Mouse (Mus musculus): Measurements from ENCODE around the gene Gnpat.
A peak's percentile ranks its signal among the peaks of the same experiment; 100 is the strongest.

Gene Gnpat

GRCm38 (mm10) chr8:124898251-124898905 lies 35.5 kb downstream of the Gnpat start:
- peak; percentile 12 to 13 for DNase-seq (ENCODE audit: low spot score in 2 of 2)

- DNase-seq (ENCODE audit: low spot score in 2 of 2): no peak
Observed at GRCm38 (mm10) chr8:124903198-124903597, 40.4 kb downstream of the Gnpat start.

DNA sequence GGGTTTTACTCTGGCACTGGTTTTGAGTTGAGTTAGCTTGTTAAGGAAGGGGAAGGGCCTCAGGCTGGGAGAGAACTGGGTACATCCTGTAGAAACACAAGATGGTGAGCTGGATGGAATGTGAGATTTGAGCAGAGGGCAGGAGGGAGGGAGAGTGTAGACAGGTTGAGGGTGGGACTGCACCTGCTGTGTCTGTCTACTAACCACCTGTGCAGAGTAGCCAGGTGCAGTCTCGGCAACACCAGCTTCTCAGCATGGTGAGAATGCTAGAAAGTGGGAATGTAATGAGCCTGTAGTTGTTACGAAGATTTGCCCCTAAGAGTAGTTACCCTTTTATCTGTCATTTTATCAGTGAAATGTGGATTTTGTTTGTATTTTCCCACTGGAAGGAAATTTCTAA lies 42.6 kb downstream of the Gnpat start:
- no peak for DNase-seq (ENCODE audit: low spot score in 2 of 2)

GRCm38 (mm10) chr8:124909936-124910335 lies 47.1 kb downstream of the Gnpat start:
- DNase-seq (ENCODE audit: low spot score in 2 of 2): no peak

- no peak for DNase-seq (ENCODE audit: low spot score in 2 of 2)
Observed at GRCm38 (mm10) chr8:124910349-124910748, 47.5 kb downstream of the Gnpat start.

DNA sequence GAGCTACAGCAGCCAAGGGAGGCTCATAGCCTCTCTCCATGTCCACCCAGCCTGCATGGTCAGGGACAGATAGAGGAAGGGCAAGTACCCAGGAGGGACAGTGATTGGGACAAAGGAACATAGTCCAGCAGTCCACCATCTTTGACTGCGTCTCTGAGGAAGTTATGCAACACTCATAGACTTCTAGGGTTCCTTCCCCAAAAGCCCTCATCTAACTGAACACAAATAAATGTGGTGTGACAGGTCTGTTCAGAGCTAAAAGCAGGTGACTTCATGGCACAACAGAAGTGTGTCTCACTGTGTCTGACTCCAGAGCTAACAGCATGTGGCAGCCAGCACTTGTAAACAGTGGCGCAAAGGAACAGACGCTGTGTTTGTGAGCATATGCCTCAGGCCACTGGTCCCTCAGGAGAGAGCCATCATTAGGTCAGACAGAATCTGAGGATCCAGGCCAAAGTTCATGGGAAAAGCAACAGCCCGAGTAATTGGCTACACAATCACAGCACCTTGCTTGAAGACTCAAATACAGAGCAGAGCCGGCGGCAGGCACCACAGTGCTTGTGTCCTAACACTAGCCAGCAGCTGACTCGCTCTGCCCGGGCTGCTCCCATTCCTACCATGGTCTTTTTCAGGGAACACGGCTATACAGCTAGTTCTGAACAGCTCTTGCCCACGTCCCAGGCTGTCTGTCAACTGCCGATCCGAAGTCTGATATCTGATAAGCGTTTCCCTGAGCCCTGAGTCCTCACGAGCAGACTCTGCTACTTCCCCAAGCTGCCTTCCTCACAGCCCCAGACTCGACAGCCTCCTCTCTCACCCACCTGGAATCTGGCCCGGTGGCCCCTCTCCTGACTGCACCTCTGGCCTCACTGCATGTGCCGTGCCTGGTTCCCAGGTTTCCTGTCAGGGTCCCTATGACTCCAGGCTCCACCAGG lies 49.4 kb downstream of the Gnpat start:
- DNase-seq (ENCODE audit: low spot score in 2 of 2): no peak

DNA sequence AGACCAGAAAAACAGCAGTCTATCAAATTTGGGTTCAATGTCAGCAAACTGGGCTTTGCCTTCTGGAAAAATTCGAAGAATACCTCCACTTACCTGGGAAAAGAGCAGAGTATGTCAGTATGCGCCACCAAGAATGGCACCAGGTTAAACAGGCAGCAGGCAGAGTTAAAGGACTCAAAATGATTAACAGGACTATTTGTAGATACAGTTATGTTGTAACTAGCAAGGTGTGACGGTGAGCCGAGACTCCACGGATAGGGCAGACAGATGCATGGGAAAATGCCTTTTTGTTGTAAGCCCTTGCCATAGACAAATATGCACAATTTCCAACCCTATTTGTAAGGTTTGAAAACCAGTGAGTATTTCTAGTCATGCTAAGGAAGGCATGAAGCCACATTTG lies 51.2 kb downstream of the Gnpat start:
- no peak for DNase-seq (ENCODE audit: low spot score in 2 of 2)

DNA sequence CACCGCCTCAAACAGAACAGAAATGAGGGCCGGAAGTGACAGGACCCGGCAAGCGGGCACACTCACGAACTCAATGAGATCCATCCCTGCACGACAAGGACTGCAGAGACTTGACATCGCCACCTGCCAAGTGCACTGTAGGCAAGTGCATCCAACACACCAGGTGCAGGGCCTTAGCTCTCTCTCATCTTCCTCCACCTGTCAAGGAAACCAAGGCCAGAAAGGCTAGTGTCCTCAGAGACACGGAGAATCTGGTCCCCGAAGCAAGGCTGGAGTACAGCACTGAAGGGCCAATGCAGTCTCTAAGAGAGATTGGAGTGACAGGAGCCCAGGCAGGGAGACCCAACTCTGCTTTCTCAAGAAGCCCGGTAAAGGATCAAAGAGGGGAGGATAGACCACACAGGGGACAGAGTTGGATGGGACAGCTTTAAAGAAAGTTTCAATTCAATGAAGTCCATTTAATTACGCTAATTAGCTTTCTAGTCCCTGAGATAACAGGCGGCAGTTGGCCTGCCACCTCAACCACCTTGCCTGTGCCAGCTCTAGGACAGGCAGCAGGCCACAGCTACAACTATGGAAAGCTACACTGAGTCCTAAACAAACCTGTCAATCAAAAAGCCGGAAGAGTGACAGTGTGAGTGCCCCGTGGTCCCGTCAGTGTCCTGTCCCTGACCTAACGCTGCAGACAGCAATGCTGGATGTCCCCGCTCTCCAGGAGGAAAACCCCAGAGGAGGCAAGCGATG lies 55.1 kb downstream of the Gnpat start:
- no peak for DNase-seq (ENCODE audit: low spot score in 2 of 2)

DNA sequence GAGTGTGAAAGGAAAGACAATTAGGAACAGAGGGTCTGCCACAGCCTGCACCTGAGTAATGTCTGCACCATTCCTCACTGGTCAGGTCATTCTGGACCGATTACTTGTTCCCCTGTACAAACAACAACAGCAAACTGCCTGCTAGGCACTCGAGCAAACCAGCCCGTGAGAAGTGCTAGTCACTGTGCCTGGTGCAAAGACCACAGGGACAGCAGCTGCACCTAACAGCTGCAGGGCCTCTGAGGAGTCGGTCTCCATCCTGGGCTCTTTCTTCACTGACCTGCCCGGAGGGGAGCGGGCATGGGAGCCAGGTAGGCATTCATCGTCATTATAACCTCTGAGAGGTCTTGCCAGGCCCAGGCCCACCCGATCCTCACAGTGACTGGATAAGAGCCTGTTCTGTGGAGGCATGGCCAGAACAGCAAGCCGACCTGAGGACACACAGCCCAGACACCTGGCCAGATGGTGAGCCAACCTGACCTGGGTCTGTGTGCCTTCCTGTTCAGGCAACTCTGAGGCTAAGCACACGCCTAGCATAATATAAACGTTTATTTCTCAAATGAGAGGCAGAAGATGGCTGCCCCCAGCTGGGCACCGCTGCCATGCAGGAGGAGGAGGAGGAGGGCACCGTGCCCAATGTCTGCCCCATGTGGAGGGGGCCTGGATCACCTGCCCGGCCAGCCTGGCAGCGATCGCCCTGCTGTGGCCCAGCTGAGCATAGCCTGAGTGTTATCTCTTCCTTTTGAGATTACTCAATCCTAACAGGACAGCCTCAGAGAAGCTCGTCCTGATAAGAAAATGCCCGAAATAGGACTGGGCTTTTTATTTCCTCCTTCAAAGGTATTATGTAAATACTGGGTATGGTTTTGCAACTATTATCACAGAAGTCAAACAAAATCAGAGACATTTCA lies 58.8 kb downstream of the Gnpat start:
- DNase-seq (ENCODE audit: low spot score in 2 of 2): no peak

DNA sequence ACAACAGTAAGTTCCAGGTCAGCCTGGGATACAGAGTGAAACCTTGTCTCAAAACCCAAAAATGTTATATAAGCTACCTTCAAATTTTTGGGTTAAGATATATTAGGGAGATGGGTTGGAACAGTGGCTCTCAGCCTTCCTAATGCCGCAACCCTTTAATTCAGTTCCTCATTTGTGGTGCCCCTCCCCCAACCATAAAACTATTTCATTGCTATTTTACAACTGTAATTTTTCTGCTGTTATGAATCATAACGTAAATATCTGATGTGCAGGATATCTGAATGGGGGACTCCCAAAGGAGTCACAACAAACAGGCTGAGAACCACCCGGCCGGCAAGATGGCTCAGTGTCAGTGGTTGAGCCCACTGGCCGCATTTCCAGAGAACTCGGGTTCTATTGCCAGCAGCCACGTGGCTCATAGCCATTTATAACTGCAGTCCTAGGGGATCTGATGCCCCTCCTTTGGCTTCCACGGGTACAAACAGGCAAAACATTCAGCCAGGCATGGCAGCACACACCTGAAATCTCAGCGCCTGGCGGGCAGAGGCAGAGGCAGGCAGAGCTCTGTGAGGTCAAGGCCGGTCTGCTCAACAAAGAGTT lies 59.8 kb downstream of the Gnpat start:
- no peak for DNase-seq (ENCODE audit: low spot score in 2 of 2)

GRCm38 (mm10) chr8:124923971-124924652 lies 61.3 kb downstream of the Gnpat start:
- DNase-seq (ENCODE audit: low spot score in 2 of 2): no peak

GRCm38 (mm10) chr8:124925544-124926266 lies 62.9 kb downstream of the Gnpat start:
- no peak for DNase-seq (ENCODE audit: low spot score in 2 of 2)

DNA sequence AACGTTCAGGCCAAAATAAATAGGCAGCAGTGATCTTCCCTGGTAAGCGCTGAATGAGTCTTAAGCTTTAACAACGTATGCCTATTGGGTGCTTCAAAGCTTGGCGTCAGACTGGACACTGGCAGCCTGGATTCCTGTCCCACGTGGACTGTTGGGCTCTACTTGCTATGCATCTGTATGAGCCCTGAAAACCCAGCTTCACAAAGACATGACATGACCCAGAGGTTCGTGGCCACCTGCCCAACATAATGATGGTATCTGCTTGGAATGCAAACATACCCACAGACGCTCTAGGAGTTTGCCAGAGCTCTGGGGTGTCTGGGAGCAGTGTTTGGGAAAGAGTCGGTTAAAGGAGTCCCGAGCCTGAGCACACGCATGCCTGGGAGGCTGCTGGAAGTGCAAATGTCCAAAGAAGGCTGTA lies 63.5 kb downstream of the Gnpat start:
- no peak for DNase-seq (ENCODE audit: low spot score in 2 of 2)

- DNase-seq (ENCODE audit: low spot score in 2 of 2): no peak
Observed at GRCm38 (mm10) chr8:124929006-124929405, 66.2 kb downstream of the Gnpat start.

DNA sequence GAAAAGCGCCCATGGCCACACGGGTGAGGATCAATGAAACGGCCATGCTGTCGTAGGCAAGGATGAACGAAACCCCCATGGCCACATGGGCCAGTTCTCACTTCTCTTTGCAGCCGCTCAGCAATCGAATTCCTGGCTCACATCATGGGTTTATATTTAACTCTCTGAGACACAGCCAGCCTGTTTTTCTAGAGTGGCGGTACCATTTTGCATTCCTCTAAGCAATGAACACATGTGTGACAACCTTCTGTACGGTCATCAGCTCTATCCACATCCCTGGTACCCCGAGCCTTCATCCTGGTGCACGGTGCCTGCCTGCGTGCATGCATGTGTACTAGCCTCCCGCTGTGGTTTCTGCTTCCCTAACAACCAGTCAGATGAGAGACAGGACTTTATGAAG lies 67.3 kb downstream of the Gnpat start:
- DNase-seq (ENCODE audit: low spot score in 2 of 2): no peak

- no peak for DNase-seq (ENCODE audit: low spot score in 2 of 2)
Observed at GRCm38 (mm10) chr8:124930649-124931048, 67.8 kb downstream of the Gnpat start.

DNA sequence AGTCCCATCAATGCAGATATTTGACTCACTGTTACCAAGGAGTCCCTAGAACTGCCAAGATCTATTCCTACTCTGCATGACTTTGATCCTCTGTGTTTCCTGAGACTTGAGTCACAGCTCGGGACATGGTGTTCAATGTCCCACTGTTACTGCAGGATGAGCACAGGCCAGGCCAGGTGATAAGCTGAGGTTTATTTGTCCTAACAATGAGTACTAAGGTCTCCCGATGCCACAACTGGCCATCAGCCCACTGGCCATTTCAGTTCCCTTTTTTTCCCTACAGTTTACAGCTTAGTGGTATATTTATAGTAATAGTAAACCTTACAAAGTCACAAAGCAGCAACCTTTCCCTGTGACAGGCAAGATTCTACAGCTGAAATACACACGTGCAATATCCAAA lies 69.6 kb downstream of the Gnpat start:
- DNase-seq (ENCODE audit: low spot score in 2 of 2): no peak

DNA sequence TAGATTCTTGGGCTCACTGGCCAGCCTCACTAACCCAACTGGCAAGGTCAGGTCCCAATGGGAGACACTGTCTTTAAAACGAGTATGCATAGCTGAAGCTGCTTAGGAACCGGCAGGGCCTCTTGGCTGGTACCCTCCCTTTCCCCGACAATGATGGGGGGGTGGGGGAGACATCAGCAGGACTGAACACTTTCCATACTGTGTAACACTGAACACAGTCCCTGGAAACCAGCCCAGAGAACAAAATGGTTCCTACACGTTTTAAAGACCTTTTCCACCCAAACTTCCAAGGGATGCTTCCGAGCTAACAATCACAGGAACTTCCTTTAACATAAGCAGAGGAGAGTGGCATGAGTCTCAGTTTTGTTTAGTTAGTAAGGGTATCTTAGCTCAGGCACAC lies 72.3 kb downstream of the Gnpat start:
- DNase-seq (ENCODE audit: low spot score in 2 of 2): no peak

- no peak for DNase-seq (ENCODE audit: low spot score in 2 of 2)
Observed at GRCm38 (mm10) chr8:124936699-124937098, 73.9 kb downstream of the Gnpat start.

GRCm38 (mm10) chr8:124937293-124937692 lies 74.5 kb downstream of the Gnpat start:
- DNase-seq (ENCODE audit: low spot score in 2 of 2): no peak
